Mouse (Mus musculus) intestine, embryonic 15.5 days (tissue): Measurements from ENCODE around the gene Efcc1. TPM values are rescaled to one million over a fixed set of nuclear protein-coding genes. Genes with fewer than 3 reads are reported as not detected.

ENCODE experiments used
- ATAC-seq: fragments of 200-750 bp; cut with Nextera tagmentation; 2 replicates; pipeline ENCODE4 v1.8.0; 2017; ENCODE audit warnings: moderate TSS enrichment, moderate library complexity
- H3K27ac ChIP-seq: fragments of 300-500 bp; sonication (generic); 2 replicates; pipeline ENCODE4 v1.5.1; 2015; ENCODE audit warnings: mild to moderate bottlenecking, inconsistent platforms
- H3K27me3 ChIP-seq: fragments of 300-500 bp; sonication (generic); replicated peaks from 2 replicates; pipeline ENCODE4 v1.6.1; 2015; ENCODE audit warnings: inconsistent platforms
- H3K36me3 ChIP-seq: fragments of 300-500 bp; sonication (generic); 2 replicates; pipeline ENCODE4 v1.6.1; 2015; ENCODE audit warnings: inconsistent platforms
- H3K4me1 ChIP-seq: fragments of 300-500 bp; sonication (generic); replicated peaks from 2 replicates; pipeline ENCODE4 v1.6.1; 2015; ENCODE audit warnings: inconsistent platforms
- H3K4me2 ChIP-seq: fragments of 300-500 bp; sonication (generic); replicated peaks from 2 replicates; pipeline ENCODE4 v1.6.1; 2015; ENCODE audit warnings: mild to moderate bottlenecking, inconsistent platforms
- H3K4me3 ChIP-seq: fragments of 300-500 bp; sonication (generic); replicated peaks from 2 replicates; pipeline ENCODE4 v1.5.1; 2015; ENCODE audit warnings: inconsistent platforms
- H3K9ac ChIP-seq: fragments of 300-500 bp; sonication (generic); 2 replicates; pipeline ENCODE4 v1.6.1; 2015; ENCODE audit warnings: inconsistent platforms
- H3K9me3 ChIP-seq: fragments of 300-500 bp; sonication (generic); 2 replicates; pipeline ENCODE4 v1.6.1; 2016; ENCODE audit warnings: inconsistent platforms
- WGBS: fragments of 180-500 bp; shearing (Covaris S2); methylation state at CpG from one replicate; pipeline ENCODE4 v1.1.7; 2015; 5-methylcytosine and 5-hydroxymethylcytosine counted together
- polyA plus RNA-seq: library from polyadenylated mRNA; unstranded; fragments of >200 nt; fragmentation: Nextera tagmentation; extraction: Ambion mirVana; gene quantifications from 2 replicates; pipeline ENCODE4 v1.2.1, GENCODE M21; 2015

Gene Efcc1
- polyA plus RNA-seq, 1 experiment from 2014 or later: 1.0 TPM

DNA sequence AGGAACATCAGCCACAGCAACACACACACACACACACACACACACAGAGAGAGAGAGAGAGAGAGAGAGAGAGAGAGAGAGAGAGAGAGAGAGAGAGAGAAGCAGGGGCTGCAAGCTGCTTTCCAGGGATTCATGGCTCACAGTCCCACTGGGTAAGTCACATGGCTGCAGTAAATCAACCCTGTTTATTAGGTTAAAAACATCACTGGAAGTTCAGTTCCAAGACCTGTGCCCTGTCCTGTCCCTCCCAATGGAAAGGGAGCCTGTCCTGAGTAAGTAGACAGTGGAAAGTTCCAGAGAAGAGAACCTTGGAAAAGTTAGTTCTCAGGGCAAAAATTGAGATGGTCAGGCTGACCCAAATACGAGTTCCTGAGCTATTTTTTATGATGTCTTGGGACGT is 66.7 kb downstream of the Efcc1 start:
- Histone ChIP-seq H3K4me3 (no peak overlapping the region), H3K4me2 (no peak overlapping the region), H3K4me1 (0 out of 2 replicates have a peak, but pooled peaks cover 3% of the 10 kb centered on the region), H3K27me3 (no peaks in the 10 kb centered on the region), H3K36me3 (0 out of 2 replicates have a peak, but pooled peaks cover 3% of the 10 kb centered on the region), H3K27ac (no peak overlapping the region), H3K9me3 (no peaks in the 10 kb centered on the region), H3K9ac (no peak overlapping the region)
- 20% methylated on average over 2 of the region's 2 CpGs for WGBS
- ATAC-seq: no peak

DNA sequence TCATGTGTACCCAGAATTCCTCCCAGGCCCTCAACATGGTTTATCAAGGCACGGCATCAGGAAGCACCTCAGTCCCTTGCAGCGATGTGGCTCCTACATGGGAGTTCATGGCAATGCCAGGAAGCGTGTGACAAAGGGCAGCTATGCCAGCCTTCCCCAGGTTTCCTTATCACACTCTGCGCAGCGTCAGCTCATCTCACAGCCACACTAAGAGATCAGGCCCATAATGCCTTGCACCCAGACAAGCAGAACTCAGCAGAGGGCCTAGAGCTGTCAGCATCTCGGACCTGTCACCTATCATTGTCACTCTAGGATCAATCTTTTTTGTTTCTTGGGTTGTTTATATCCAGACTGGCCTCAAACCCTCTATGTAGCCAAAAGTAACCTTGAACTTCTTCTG is 68.9 kb downstream of the Efcc1 start:
- no peak overlapping the region for H3K4me2 ChIP-seq
- H3K36me3 ChIP-seq: no peaks in the 10 kb centered on the region
- H3K9ac ChIP-seq: no peak overlapping the region
- no peaks in the 10 kb centered on the region for H3K9me3 ChIP-seq
- no peaks in the 10 kb centered on the region for H3K27me3 ChIP-seq
- H3K4me1 ChIP-seq: 0 out of 2 replicates have a peak, but pooled peaks cover 3% of the 10 kb centered on the region
- ATAC-seq: no peak
- WGBS: 91% methylated on average over 6 of the region's 6 CpGs
- H3K27ac ChIP-seq: no peak overlapping the region
- no peak overlapping the region for H3K4me3 ChIP-seq

DNA sequence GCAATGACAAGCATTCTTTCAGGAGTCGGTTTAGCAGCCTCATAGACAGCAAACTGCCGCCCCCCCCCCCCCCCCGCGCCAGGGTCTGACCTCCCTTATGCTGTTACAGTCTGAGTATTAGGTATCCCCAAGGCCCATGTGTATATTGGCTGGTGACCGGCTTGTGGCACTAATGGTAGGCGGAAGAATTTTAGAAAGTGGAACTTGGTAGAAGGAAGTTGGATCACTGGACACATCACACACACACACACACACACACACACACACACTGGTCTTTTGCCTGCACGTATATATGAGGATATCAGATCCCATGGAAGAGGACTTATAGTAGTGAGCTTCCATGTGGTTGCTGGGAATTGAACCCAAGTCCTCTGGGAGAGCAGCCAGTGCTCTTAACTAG is 71.8 kb downstream of the Efcc1 start:
- H3K27me3 ChIP-seq: no peaks in the 10 kb centered on the region
- ATAC-seq: no peak
- H3K4me2 ChIP-seq: no peak overlapping the region
- H3K4me3 ChIP-seq: no peak overlapping the region
- peaks cover 6% of the 10 kb centered on the region; the same call in 1 of the 2 replicates for H3K4me1 ChIP-seq
- 81% methylated on average over 7 of the region's 7 CpGs for WGBS
- no peaks in the 10 kb centered on the region for H3K36me3 ChIP-seq
- no peak overlapping the region for H3K9ac ChIP-seq
- no peak overlapping the region for H3K27ac ChIP-seq
- H3K9me3 ChIP-seq: no peaks in the 10 kb centered on the region

DNA sequence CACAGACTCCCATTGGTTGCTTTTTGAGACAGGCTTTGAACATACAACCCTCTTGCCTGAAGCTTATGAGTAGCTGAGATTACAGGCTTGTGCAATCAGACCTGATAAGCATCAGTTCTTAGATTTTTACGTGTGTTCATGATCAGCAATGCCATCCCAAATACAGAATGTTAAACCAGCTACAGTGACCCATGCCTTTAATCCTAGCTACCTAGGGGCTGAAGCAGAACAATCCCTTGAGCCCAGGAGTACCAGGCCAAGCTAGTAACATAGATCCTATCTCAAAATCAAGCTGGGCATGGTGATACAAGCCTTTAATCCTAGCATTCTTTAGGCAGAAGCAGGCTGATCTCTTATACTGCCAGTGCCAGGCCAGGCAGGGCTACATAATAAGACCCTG is 73.4 kb downstream of the Efcc1 start:
- Histone ChIP-seq H3K9me3 (no peaks in the 10 kb centered on the region), H3K4me1 (peaks cover 3% of the 10 kb centered on the region; the same call in 1 of the 2 replicates), H3K36me3 (no peaks in the 10 kb centered on the region), H3K27ac (no peak overlapping the region), H3K4me2 (no peak overlapping the region), H3K9ac (no peak overlapping the region), H3K27me3 (no peaks in the 10 kb centered on the region), H3K4me3 (no peak overlapping the region)
- WGBS: 97% methylated on average over 1 of the region's 1 CpGs
- ATAC-seq: no peak

DNA sequence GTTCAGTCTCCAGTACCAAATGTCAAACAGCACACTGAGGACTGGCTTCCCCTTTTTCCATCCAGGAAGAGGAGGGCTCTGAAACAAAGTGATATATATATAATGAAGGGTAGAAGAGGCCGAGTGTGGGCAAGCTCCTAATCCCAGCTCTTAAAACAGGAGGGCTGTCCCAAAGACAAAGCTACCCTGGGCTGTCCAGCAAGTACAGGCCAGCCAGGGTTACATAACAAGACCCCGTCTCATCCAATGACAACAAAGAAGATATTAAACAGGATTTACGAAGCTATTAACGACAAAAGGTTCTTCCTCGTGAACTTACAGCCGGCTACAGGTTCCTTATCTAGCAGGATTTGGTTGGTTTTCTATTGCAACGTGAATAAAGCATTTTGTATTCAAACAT is 74.2 kb downstream of the Efcc1 start:
- Histone ChIP-seq H3K9ac (no peak overlapping the region), H3K36me3 (no peaks in the 10 kb centered on the region), H3K27me3 (no peaks in the 10 kb centered on the region), H3K4me1 (peaks cover 10% of the 10 kb centered on the region; the same call in 1 of the 2 replicates), H3K9me3 (no peaks in the 10 kb centered on the region), H3K4me3 (no peak overlapping the region), H3K4me2 (no peak overlapping the region), H3K27ac (no peak overlapping the region)
- no peak for ATAC-seq
- whole genome bisulfite sequencing: 65% methylated on average over 7 of the region's 7 CpGs

DNA sequence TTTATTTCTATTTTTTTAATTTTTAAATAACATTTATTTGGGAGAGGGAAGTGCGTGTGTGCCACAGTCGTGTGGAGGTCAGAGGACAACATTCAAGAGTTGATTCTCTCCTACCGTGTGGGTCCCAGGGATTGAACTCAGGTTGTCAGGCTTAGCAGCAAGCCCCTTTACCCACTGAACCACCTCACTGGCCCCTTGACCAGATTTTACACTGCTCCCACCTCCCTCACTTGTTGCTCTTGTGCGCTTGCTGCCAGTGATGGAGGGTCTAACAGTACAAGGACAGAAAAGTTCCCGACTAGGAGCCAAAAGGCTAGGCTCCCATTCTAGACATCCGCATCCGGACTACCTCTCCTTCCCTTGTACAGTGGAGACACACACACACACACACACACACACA is 74.8 kb downstream of the Efcc1 start:
- H3K9ac ChIP-seq: no peak overlapping the region
- peaks cover 15% of the 10 kb centered on the region for H3K4me1 ChIP-seq
- no peaks in the 10 kb centered on the region for H3K36me3 ChIP-seq
- ATAC-seq: no peak
- no peak overlapping the region for H3K27ac ChIP-seq
- WGBS: 85% methylated on average over 7 of the region's 7 CpGs
- H3K4me2 ChIP-seq: no peak overlapping the region
- H3K27me3 ChIP-seq: no peaks in the 10 kb centered on the region
- no peak overlapping the region for H3K4me3 ChIP-seq
- no peaks in the 10 kb centered on the region for H3K9me3 ChIP-seq

Other genes with a start within 250 kb of the Efcc1 start
- 3.4 TPM in 2 replicates for gene Arhgap25, start 197.6 kb upstream of the Efcc1 start, polyA plus RNA-seq
- gene Prokr1, start 140.1 kb upstream of the Efcc1 start, polyA plus RNA-seq: 2.6 and 2.7 TPM in 2 replicates
- 13.3 and 15.1 TPM in 2 replicates for gene Aplf, start 58.7 kb upstream of the Efcc1 start, polyA plus RNA-seq
- 1.4 and 2.2 TPM in 2 replicates for gene Gp9, start 47.2 kb downstream of the Efcc1 start, polyA plus RNA-seq
- 11.0 and 12.2 TPM in 2 replicates for gene Rab43, start 81.3 kb downstream of the Efcc1 start, polyA plus RNA-seq
- 3.3 and 4.1 TPM in 2 replicates for gene Gm45140, start 104.9 kb downstream of the Efcc1 start, polyA plus RNA-seq
- 50.7 and 58.1 TPM in 2 replicates for gene Isy1, start 107.9 kb downstream of the Efcc1 start, polyA plus RNA-seq
- 991 and 1,100 TPM in 2 replicates for gene Cnbp, start 120.2 kb downstream of the Efcc1 start, polyA plus RNA-seq
- gene Copg1, start 156.9 kb downstream of the Efcc1 start, polyA plus RNA-seq: 154 and 161 TPM in 2 replicates
- 41.0 TPM in 2 replicates for gene Hmces, start 183.1 kb downstream of the Efcc1 start, polyA plus RNA-seq